Mouse (Mus musculus) neural tube, embryonic 11.5 days (tissue): ENCODE results near the gene Gpsm3. TPM values are rescaled to one million over a fixed set of nuclear protein-coding genes. Genes with fewer than 3 reads are reported as not detected.

Source experiments
- ATAC-seq: fragments of 200-750 bp; cut with Nextera tagmentation; 2 replicates; pipeline ENCODE4 v1.8.0; 2017; ENCODE audit warnings: moderate number of reproducible peaks, mild to moderate bottlenecking, moderate TSS enrichment, moderate library complexity; ENCODE audit not compliant: insufficient read depth, low FRiP score, low TSS enrichment
- DNase-seq: peaks from one replicate; pipeline ENCODE4 v3.0.0-alpha.2; 2015; ENCODE audit warnings: low spot score
- H3K27ac ChIP-seq: fragments of 300-500 bp; sonication (generic); 2 replicates; pipeline ENCODE4 v1.5.1; 2014; ENCODE audit warnings: low read depth, mild to moderate bottlenecking, low read length
- H3K27me3 ChIP-seq: fragments of 300-500 bp; sonication (generic); 2 replicates; pipeline ENCODE4 v1.6.1; 2014; ENCODE audit warnings: mild to moderate bottlenecking, low read length, mixed read lengths; ENCODE audit not compliant: control insufficient read depth, insufficient read depth
- H3K36me3 ChIP-seq: fragments of 300-500 bp; sonication (generic); 2 replicates; pipeline ENCODE4 v1.6.1; 2014; ENCODE audit warnings: mild to moderate bottlenecking, low read length, moderate library complexity, mixed read lengths; ENCODE audit not compliant: control insufficient read depth, insufficient read depth
- H3K4me1 ChIP-seq: fragments of 300-500 bp; sonication (generic); 2 replicates; pipeline ENCODE4 v1.6.1; 2014; ENCODE audit warnings: low read length, mixed read lengths; ENCODE audit not compliant: control insufficient read depth, insufficient read depth
- H3K4me2 ChIP-seq: fragments of 300-500 bp; sonication (generic); 2 replicates; pipeline ENCODE4 v1.6.1; 2014; ENCODE audit warnings: low read depth, mild to moderate bottlenecking, moderate library complexity
- H3K4me3 ChIP-seq: fragments of 300-500 bp; sonication (generic); 2 replicates; pipeline ENCODE4 v1.5.1; 2014; ENCODE audit warnings: low read depth, low read length
- H3K9ac ChIP-seq: fragments of 300-500 bp; sonication (generic); 2 replicates; pipeline ENCODE4 v1.6.1; 2014; ENCODE audit warnings: mild to moderate bottlenecking, low read length
- H3K9me3 ChIP-seq: fragments of 300-500 bp; sonication (generic); 2 replicates; pipeline ENCODE4 v1.6.1; 2016; ENCODE audit warnings: low read length; ENCODE audit not compliant: control insufficient read depth
- WGBS: fragments of 180-500 bp; shearing (Covaris S2); extraction: QIAGEN DNeasy Blood & Tissue Kit; methylation state at CpG from one replicate; pipeline ENCODE4 v1.1.7; 2014; 5-methylcytosine and 5-hydroxymethylcytosine counted together
- polyA plus RNA-seq: library from polyadenylated mRNA; unstranded; fragments of >200 nt; fragmentation: Nextera tagmentation; extraction: Ambion mirVana; gene quantifications from 2 replicates; pipeline ENCODE4 v1.2.1, GENCODE M21; 2014

Gene Gpsm3
- polyA plus RNA-seq, 1 experiment from 2014 or later = 4.0 TPM

GRCm38 (mm10) chr17:34613054-34613645, 23.5 kb downstream of the Gpsm3 start:
- ATAC-seq = no peak
- whole genome bisulfite sequencing = 95% methylated on average over 11 of the region's 11 CpGs
- no peak overlapping the region for H3K9ac ChIP-seq

GRCm38 (mm10) chr17:34613830-34614229, 24.2 kb downstream of the Gpsm3 start:
- Histone ChIP-seq H3K9me3 (no peaks in the 10 kb centered on the region), H3K9ac (no peak overlapping the region), H3K27me3 (no peaks in the 10 kb centered on the region), H3K4me2 (no peak overlapping the region), H3K27ac (no peak overlapping the region), H3K4me1 (no peaks in the 10 kb centered on the region), H3K36me3 (peaks cover 13% of the 10 kb centered on the region), H3K4me3 (no peak overlapping the region)
- DNase-seq (no peak), ATAC-seq (no peak)
- 88% methylated on average over 10 of the region's 10 CpGs for WGBS

More at GRCm38 (mm10) chr17:34613054-34613645, 23.5 kb downstream of the Gpsm3 start:
- Histone ChIP-seq H3K27ac (no peak overlapping the region), H3K4me2 (no peak overlapping the region), H3K9me3 (no peaks in the 10 kb centered on the region), H3K4me1 (no peaks in the 10 kb centered on the region), H3K36me3 (peaks cover 13% of the 10 kb centered on the region), H3K27me3 (no peaks in the 10 kb centered on the region), H3K4me3 (no peak overlapping the region)
- DNase-seq = no peak

GRCm38 (mm10) chr17:34615871-34616270, 26.3 kb downstream of the Gpsm3 start, which contains the start of gene Egfl8:
Gene Egfl8, minus strand, starts transcription at chr17:34615971.
- Histone ChIP-seq H3K27me3 (no peaks in the 10 kb centered on the region), H3K4me1 (no peaks in the 10 kb centered on the region), H3K9ac (no peak within 1 kb of the TSS), H3K27ac (peak within 1 kb of the TSS; percentile 21; the same call in 1 of the 2 replicates), H3K36me3 (peaks cover 10% of the 10 kb centered on the region), H3K4me3 (no peak within 1 kb of the TSS), H3K9me3 (no peaks in the 10 kb centered on the region), H3K4me2 (no peak within 1 kb of the TSS)
- no peak for DNase-seq
- no peak for ATAC-seq
- WGBS = 65% methylated on average over 6 of the region's 6 CpGs

GRCm38 (mm10) chr17:34618999-34619398, 29.4 kb downstream of the Gpsm3 start:
- H3K9me3 ChIP-seq = no peaks in the 10 kb centered on the region
- DNase-seq = peak; percentile 62
- H3K4me2 ChIP-seq = no peak overlapping the region
- H3K9ac ChIP-seq = no peak overlapping the region
- peaks cover 2% of the 10 kb centered on the region; the same call in 1 of the 2 replicates for H3K36me3 ChIP-seq
- H3K27ac ChIP-seq = no peak overlapping the region
- 13% methylated on average over 6 of the region's 6 CpGs for WGBS
- no peak for ATAC-seq
- H3K27me3 ChIP-seq = no peaks in the 10 kb centered on the region
- H3K4me3 ChIP-seq = no peak overlapping the region
- H3K4me1 ChIP-seq = no peaks in the 10 kb centered on the region

DNA sequence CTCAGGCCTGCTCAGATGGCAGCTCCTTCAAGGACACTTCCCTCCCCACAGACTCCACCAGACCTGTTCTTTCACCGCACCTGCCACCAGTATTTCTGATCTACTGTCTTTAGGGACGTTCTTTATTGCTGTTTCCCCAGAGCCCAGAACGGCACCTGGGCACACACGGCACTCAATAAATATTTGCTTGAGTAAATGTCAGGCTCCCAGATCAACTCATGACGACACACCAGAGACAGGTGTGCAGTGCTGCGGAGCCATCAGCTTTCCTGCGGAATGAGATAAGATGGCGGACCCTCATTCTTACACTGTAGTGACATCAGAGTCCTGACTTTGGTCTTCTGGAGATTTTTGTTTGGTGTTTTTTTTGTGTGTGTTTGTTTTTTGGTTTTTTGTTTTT, 31.4 kb downstream of the Gpsm3 start:
- 91% methylated on average over 8 of the region's 8 CpGs for WGBS
- no peaks in the 10 kb centered on the region for H3K4me1 ChIP-seq
- no peak overlapping the region for H3K4me2 ChIP-seq
- no peak for ATAC-seq
- no peaks in the 10 kb centered on the region for H3K36me3 ChIP-seq
- no peak overlapping the region for H3K4me3 ChIP-seq
- H3K27ac ChIP-seq = no peak overlapping the region
- H3K9ac ChIP-seq = no peak overlapping the region
- H3K9me3 ChIP-seq = no peaks in the 10 kb centered on the region
- H3K27me3 ChIP-seq = no peaks in the 10 kb centered on the region
- no peak for DNase-seq

DNA sequence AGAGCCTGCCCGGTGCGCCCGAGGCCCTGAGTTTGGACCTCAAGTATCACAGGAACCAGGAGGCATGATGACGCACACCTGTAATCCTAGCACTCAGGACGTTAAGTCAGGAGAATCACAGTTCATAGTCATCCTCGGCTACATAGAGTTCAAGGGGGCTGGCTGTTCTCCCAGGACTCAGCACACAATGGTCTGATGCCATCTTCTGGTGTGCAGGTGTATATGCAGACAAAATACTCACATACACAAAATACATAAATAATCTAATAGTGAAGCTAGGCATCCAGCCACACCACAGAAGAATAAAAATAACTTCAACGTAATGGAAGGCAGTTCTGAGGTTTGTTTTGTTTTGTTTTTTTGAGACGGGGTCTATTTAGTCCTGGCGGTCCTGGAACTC, 33.6 kb downstream of the Gpsm3 start:
- H3K4me2 ChIP-seq = no peak overlapping the region
- H3K27me3 ChIP-seq = no peaks in the 10 kb centered on the region
- H3K4me1 ChIP-seq = 0 out of 2 replicates have a peak, but pooled peaks cover 5% of the 10 kb centered on the region
- no peak overlapping the region for H3K9ac ChIP-seq
- 91% methylated on average over 9 of the region's 9 CpGs for WGBS
- no peaks in the 10 kb centered on the region for H3K9me3 ChIP-seq
- no peak overlapping the region for H3K4me3 ChIP-seq
- DNase-seq (no peak), ATAC-seq (no peak)
- no peak overlapping the region for H3K27ac ChIP-seq
- H3K36me3 ChIP-seq = no peaks in the 10 kb centered on the region

DNA sequence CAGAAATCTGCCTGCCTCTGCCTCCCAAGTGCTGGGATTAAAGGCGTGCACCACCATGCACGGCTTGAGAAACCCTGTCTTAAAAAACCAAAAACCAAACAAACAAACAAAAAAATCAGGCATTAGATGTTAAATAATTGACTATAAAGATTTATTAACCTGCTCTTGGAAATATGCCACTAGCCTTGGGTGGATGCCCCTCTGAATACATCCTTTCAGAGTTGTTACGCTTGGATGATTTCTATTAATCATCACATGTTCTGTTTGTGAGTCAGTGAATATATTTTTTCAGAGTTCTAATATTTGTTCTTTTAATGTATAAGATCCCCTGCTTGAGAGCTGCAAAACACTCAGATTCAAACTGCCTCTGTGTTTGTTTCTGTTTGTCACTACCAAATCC, 35.4 kb downstream of the Gpsm3 start:
- Histone ChIP-seq H3K27me3 (peaks cover 4% of the 10 kb centered on the region), H3K9me3 (no peaks in the 10 kb centered on the region), H3K36me3 (no peaks in the 10 kb centered on the region), H3K4me3 (no peak overlapping the region), H3K9ac (no peak overlapping the region), H3K27ac (no peak overlapping the region), H3K4me1 (peaks cover 15% of the 10 kb centered on the region), H3K4me2 (no peak overlapping the region)
- no peak for ATAC-seq
- 92% methylated on average over 3 of the region's 3 CpGs for WGBS
- DNase-seq = no peak

GRCm38 (mm10) chr17:34626062-34626772, 36.6 kb downstream of the Gpsm3 start:
- Histone ChIP-seq H3K27ac (no peak overlapping the region), H3K4me1 (peaks cover 15% of the 10 kb centered on the region), H3K4me2 (peak overlapping the region; percentile 92), H3K9me3 (no peaks in the 10 kb centered on the region), H3K27me3 (peaks cover 16% of the 10 kb centered on the region), H3K4me3 (peak overlapping the region; percentile 78), H3K9ac (peak overlapping the region; percentile 79), H3K36me3 (no peaks in the 10 kb centered on the region)
- DNase-seq (no peak), ATAC-seq (0 out of 2 replicates have a peak, but pooled peaks have one; percentile 1)
- 55% methylated on average over 16 of the region's 16 CpGs for WGBS

GRCm38 (mm10) chr17:34626773-34627092, 37.1 kb downstream of the Gpsm3 start:
- Histone ChIP-seq H3K4me3 (peak overlapping the region; percentile 78), H3K36me3 (no peaks in the 10 kb centered on the region), H3K27ac (0 out of 2 replicates have a peak overlapping the region, but pooled peaks have one; percentile 44), H3K4me2 (peak overlapping the region; percentile 92), H3K9ac (peak overlapping the region; percentile 79), H3K27me3 (peaks cover 21% of the 10 kb centered on the region), H3K4me1 (peaks cover 18% of the 10 kb centered on the region), H3K9me3 (no peaks in the 10 kb centered on the region)
- WGBS = 0% methylated on average over 18 of the region's 18 CpGs
- peak; percentile 67 for DNase-seq
- no peak; the same call in none of the 2 replicates for ATAC-seq
